Mouse (Mus musculus): Measurements from ENCODE around the gene Ddo. TPM values are rescaled to one million over a fixed set of nuclear protein-coding genes. Genes with fewer than 3 reads are reported as not detected.

Ddo gene
- polyA plus RNA-seq, 1 experiment from 2014 or later: 10.7 TPM

DNA sequence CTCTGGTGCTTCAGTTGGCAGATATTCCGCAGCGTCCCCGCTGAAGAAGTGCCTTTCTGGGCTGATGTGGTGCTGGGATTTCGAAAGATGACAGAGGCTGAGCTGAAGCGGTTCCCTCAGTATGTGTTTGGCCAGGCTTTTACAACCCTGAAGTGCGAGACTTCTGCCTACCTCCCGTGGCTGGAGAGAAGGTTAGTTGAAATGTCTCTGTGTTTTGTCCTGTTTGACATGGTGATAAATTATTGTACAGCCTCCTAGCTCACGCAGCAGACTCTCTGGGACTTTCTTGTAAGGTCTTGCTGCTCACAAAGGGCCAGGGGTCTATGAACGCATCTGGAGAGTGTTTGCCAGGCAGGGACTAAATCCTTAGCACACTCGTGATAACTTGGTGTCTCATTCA is 7.5 kb downstream of the Ddo start:
- H3K9me3 ChIP-seq: no peaks in the 10 kb centered on the region
- H3K4me3 ChIP-seq: no peak overlapping the region
- WGBS: 21% methylated on average over 10 of the region's 10 CpGs
- peak overlapping the region; percentile 16; the same call in 1 of the 2 replicates for H3K4me2 ChIP-seq
- peak overlapping the region; percentile 62 for H3K27ac ChIP-seq (replicated peaks)
- H3K36me3 ChIP-seq: no peaks in the 10 kb centered on the region
- H3K27me3 ChIP-seq (replicated peaks): no peaks in the 10 kb centered on the region
- peak overlapping the region; percentile 44; the same call in 1 of the 2 replicates for H3K9ac ChIP-seq
- peaks cover 39% of the 10 kb centered on the region for H3K4me1 ChIP-seq
- ATAC-seq (ENCODE audit: extremely low read depth, insufficient number of reproducible peaks, low FRiP score, low TSS enrichment): no peak

- no peak for ATAC-seq (ENCODE audit: extremely low read depth, insufficient number of reproducible peaks, low FRiP score, low TSS enrichment)
- H3K9me3 ChIP-seq: no peaks in the 10 kb centered on the region
- no peaks in the 10 kb centered on the region for H3K36me3 ChIP-seq
- no peak overlapping the region for H3K4me3 ChIP-seq
- H3K27ac ChIP-seq (replicated peaks): peak overlapping the region; percentile 53
- peak overlapping the region; percentile 41; the same call in 1 of the 2 replicates for H3K9ac ChIP-seq
- WGBS: 60% methylated on average over 7 of the region's 7 CpGs
- no peaks in the 10 kb centered on the region for H3K27me3 ChIP-seq (replicated peaks)
- peaks cover 39% of the 10 kb centered on the region for H3K4me1 ChIP-seq
- no peak overlapping the region for H3K4me2 ChIP-seq
Measured at GRCm38 (mm10) chr10:40638276-40638675, 8.5 kb downstream of the Ddo start.

DNA sequence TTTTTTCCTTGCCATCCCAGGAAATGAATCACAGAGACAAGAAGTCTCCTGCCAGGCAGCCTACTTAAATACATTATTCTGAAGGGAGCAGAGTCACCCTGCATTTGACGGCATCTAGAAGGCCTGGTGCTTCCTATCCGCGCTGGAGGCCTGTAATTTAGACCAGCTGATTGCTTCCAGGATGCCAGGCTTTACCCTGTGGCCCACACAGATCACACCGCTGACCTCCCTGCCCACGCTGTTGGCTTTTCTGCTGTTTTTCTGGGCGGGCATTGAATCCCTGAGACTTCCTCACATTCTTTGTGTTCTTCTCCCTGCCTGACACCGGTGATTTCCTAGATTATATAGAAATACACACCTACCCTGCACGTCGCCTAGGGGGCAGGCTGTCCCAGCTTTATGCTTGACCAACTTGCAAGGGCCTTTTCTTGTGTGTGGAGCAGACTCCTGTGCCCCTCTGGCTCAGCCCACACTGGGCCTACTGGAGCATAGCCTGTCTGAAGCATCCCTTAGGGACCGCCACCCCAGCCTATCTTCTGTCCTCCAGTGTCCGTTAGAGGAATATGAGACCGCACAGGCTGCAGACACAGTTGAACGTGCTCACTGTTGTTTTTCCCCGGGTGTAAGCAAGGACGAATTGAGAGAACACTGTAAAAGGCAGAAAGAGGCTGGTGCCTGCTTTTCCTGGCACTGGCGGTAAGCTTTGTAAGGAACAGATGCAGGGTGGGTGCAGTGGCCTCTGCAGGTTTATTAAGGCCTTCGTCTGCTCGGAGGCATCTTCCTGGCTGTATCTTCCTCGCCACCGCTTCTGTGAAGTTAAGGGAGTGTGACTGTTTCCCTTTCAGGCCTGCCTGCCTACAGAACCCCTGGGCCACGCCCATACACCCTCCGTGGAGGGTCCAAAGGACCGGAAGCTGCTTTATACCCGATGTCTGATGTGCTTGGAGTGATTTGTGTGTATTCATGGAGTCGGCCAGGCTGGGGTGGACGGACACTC is 9.3 kb downstream of the Ddo start:
- H3K9me3 ChIP-seq: no peaks in the 10 kb centered on the region
- WGBS: 68% methylated on average over 26 of the region's 26 CpGs
- H3K9ac ChIP-seq: 0 out of 2 replicates have a peak overlapping the region, but pooled peaks have one; percentile 41
- H3K4me3 ChIP-seq: no peak overlapping the region
- H3K4me1 ChIP-seq: peaks cover 39% of the 10 kb centered on the region
- H3K27me3 ChIP-seq (replicated peaks): no peaks in the 10 kb centered on the region
- H3K36me3 ChIP-seq: no peaks in the 10 kb centered on the region
- no peak overlapping the region for H3K4me2 ChIP-seq
- ATAC-seq (ENCODE audit: extremely low read depth, insufficient number of reproducible peaks, low FRiP score, low TSS enrichment): no peak
- H3K27ac ChIP-seq (replicated peaks): no peak overlapping the region; the same call in 1 of the 2 replicates

- 83% methylated on average over 4 of the region's 4 CpGs for WGBS
- H3K27me3 ChIP-seq (replicated peaks): no peaks in the 10 kb centered on the region
- H3K9me3 ChIP-seq: no peaks in the 10 kb centered on the region
- H3K4me2 ChIP-seq: no peak overlapping the region
- H3K4me1 ChIP-seq: peaks cover 36% of the 10 kb centered on the region
- no peak overlapping the region for H3K9ac ChIP-seq
- ATAC-seq (ENCODE audit: extremely low read depth, insufficient number of reproducible peaks, low FRiP score, low TSS enrichment): no peak
- no peak overlapping the region for H3K4me3 ChIP-seq
- H3K36me3 ChIP-seq: no peaks in the 10 kb centered on the region
- no peak overlapping the region for H3K27ac ChIP-seq (replicated peaks)
Measured at GRCm38 (mm10) chr10:40640406-40640805, 10.6 kb downstream of the Ddo start.

DNA sequence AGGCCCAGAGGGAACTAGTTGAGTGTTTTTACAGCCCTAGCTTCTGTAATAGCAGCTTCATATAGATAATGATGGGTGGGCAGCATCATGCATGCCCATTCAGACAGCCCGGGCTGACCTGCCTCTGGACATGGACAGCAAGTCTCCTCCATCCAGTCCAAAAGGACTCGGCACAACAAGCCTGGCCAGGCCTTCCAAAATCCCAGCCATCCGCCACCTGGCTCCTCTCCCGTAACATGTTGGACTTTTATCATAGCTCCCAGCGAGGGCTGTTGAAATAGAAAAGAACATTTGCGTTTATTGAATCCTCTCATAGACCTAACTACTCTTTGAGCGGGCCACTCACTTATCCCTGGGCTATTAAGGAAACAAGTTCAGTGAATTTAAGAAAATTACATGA is 12.1 kb downstream of the Ddo start:
- H3K4me1 ChIP-seq: peaks cover 28% of the 10 kb centered on the region
- H3K36me3 ChIP-seq: no peaks in the 10 kb centered on the region
- no peak for ATAC-seq (ENCODE audit: extremely low read depth, insufficient number of reproducible peaks, low FRiP score, low TSS enrichment)
- H3K9me3 ChIP-seq: no peaks in the 10 kb centered on the region
- no peaks in the 10 kb centered on the region for H3K27me3 ChIP-seq (replicated peaks)
- H3K4me3 ChIP-seq: no peak overlapping the region
- no peak overlapping the region for H3K27ac ChIP-seq (replicated peaks)
- WGBS: 86% methylated on average over 7 of the region's 7 CpGs
- H3K4me2 ChIP-seq: no peak overlapping the region
- no peak overlapping the region for H3K9ac ChIP-seq

DNA sequence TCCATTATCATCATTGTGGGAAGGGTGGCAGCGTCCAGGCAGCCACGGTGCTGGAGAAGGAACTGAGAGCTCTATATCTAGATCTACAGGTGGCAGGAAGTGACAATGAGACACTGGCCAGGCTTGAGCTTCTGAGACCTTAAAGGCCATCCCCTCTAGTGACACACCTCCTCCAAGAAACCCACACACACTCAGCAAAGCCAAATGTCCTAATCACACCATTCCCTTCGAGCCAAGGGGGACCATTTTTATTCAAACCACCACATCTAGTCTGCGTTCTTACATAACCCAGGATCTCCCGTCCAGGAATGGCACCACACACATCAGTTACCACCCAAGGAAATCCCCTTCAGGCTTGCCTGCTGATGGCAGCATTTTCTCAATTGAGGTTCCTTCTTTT is 13.3 kb downstream of the Ddo start:
- no peaks in the 10 kb centered on the region for H3K9me3 ChIP-seq
- H3K27ac ChIP-seq (replicated peaks): no peak overlapping the region
- 70% methylated on average over 5 of the region's 5 CpGs for WGBS
- no peak for ATAC-seq (ENCODE audit: extremely low read depth, insufficient number of reproducible peaks, low FRiP score, low TSS enrichment)
- peaks cover 18% of the 10 kb centered on the region for H3K4me1 ChIP-seq
- H3K36me3 ChIP-seq: no peaks in the 10 kb centered on the region
- H3K27me3 ChIP-seq (replicated peaks): no peaks in the 10 kb centered on the region
- no peak overlapping the region for H3K4me2 ChIP-seq
- no peak overlapping the region for H3K4me3 ChIP-seq
- no peak overlapping the region for H3K9ac ChIP-seq

DNA sequence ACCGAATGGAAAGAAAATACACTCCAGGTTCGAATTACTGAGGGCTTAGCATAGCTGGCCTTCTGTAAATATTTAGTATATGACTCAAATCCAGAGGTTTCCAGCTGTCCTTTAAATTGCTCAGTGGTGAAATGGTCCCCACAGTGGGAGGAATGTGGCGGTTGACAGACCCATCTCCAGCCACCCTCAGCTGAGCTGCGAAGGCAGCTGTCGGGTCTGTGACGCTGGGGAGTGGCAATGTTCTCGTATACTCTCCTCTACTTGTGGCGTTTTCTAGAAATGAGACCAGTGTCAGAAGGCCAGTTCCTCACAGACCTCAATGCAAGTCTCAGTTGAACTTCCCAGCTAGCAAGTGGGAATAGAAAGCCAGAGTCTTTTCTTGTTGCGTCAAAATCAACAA is 14.6 kb downstream of the Ddo start:
- no peaks in the 10 kb centered on the region for H3K9me3 ChIP-seq
- H3K27ac ChIP-seq (replicated peaks): no peak overlapping the region
- H3K4me2 ChIP-seq: no peak overlapping the region
- no peak for ATAC-seq (ENCODE audit: extremely low read depth, insufficient number of reproducible peaks, low FRiP score, low TSS enrichment)
- no peaks in the 10 kb centered on the region for H3K27me3 ChIP-seq (replicated peaks)
- H3K4me3 ChIP-seq: no peak overlapping the region
- no peaks in the 10 kb centered on the region for H3K36me3 ChIP-seq
- H3K4me1 ChIP-seq: 0 out of 2 replicates have a peak, but pooled peaks cover 5% of the 10 kb centered on the region
- no peak overlapping the region for H3K9ac ChIP-seq
- WGBS: 49% methylated on average over 9 of the region's 9 CpGs

DNA sequence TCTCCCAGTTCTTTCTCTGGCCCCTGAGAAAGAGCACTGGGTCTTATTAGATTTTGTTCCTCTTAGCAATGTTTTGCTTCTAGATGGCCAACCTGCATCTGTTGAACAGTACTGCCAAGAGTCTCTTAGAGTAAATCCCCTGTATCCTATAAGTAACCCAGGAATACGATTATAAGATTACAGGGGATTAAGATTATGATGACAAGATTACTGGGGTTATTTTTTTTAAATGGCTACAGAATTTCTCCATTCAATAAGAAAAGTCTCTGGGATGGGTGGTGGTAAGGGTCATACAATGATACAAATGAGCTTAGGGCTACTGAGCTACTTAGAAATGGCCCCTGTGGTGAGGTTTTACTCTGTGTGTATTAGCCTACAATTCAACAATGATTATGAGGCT is 15.5 kb downstream of the Ddo start:
- Histone ChIP-seq H3K27ac (replicated peaks) (no peak overlapping the region), H3K9ac (no peak overlapping the region), H3K9me3 (no peaks in the 10 kb centered on the region), H3K27me3 (replicated peaks) (no peaks in the 10 kb centered on the region), H3K4me2 (no peak overlapping the region), H3K4me3 (no peak overlapping the region), H3K36me3 (no peaks in the 10 kb centered on the region), H3K4me1 (0 out of 2 replicates have a peak, but pooled peaks cover 5% of the 10 kb centered on the region)
- no peak for ATAC-seq (ENCODE audit: extremely low read depth, insufficient number of reproducible peaks, low FRiP score, low TSS enrichment)
- 75% methylated on average over 1 of the region's 1 CpGs for WGBS

GRCm38 (mm10) chr10:40648776-40649175 is 19.0 kb downstream of the Ddo start:
- Histone ChIP-seq H3K4me3 (no peak overlapping the region), H3K4me1 (0 out of 2 replicates have a peak, but pooled peaks cover 5% of the 10 kb centered on the region), H3K9ac (no peak overlapping the region), H3K9me3 (no peaks in the 10 kb centered on the region), H3K36me3 (no peaks in the 10 kb centered on the region), H3K27me3 (replicated peaks) (no peaks in the 10 kb centered on the region), H3K4me2 (no peak overlapping the region), H3K27ac (replicated peaks) (no peak overlapping the region)
- no peak for ATAC-seq (ENCODE audit: extremely low read depth, insufficient number of reproducible peaks, low FRiP score, low TSS enrichment)
- 78% methylated on average over 12 of the region's 12 CpGs for WGBS

DNA sequence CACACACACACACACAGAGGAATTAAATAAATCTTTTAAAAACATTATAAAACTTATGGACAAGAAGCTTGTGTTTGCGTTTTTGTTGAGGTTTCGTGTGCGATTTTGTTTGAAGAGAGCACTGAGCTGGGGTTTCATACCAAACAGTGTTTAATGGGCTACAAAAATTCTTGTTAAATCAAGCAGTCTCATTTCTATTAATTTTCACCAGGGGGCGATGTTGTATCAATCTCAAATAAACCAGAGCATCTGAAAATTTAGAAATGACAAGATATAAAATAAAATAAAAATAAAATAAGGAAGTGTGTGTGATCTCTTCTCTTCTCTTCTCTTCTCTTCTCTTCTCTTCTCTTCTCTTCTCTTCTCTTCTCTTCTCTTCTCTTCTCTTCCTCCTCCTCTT is 19.8 kb downstream of the Ddo start:
- 27% methylated on average over 4 of the region's 4 CpGs for WGBS
- Histone ChIP-seq H3K4me2 (no peak overlapping the region), H3K27ac (replicated peaks) (no peak overlapping the region), H3K4me3 (no peak overlapping the region), H3K4me1 (no peaks in the 10 kb centered on the region), H3K9me3 (no peaks in the 10 kb centered on the region), H3K27me3 (replicated peaks) (no peaks in the 10 kb centered on the region), H3K36me3 (no peaks in the 10 kb centered on the region), H3K9ac (no peak overlapping the region)
- no peak for ATAC-seq (ENCODE audit: extremely low read depth, insufficient number of reproducible peaks, low FRiP score, low TSS enrichment)

GRCm38 (mm10) chr10:40651676-40652075 is 21.9 kb downstream of the Ddo start:
- no peak overlapping the region for H3K27ac ChIP-seq (replicated peaks)
- whole genome bisulfite sequencing: 58% methylated on average over 2 of the region's 2 CpGs

GRCm38 (mm10) chr10:40665270-40665669 is 35.5 kb downstream of the Ddo start:
- Histone ChIP-seq H3K36me3 (no peaks in the 10 kb centered on the region), H3K4me3 (no peak overlapping the region), H3K27ac (replicated peaks) (no peak overlapping the region), H3K4me1 (no peaks in the 10 kb centered on the region), H3K27me3 (replicated peaks) (no peaks in the 10 kb centered on the region), H3K4me2 (no peak overlapping the region), H3K9ac (no peak overlapping the region), H3K9me3 (no peaks in the 10 kb centered on the region)
- ATAC-seq (ENCODE audit: extremely low read depth, insufficient number of reproducible peaks, low FRiP score, low TSS enrichment): no peak
- WGBS: 74% methylated on average over 3 of the region's 3 CpGs

More at GRCm38 (mm10) chr10:40651676-40652075, 21.9 kb downstream of the Ddo start:
- Histone ChIP-seq H3K4me1 (no peaks in the 10 kb centered on the region), H3K4me3 (no peak overlapping the region), H3K9ac (no peak overlapping the region), H3K36me3 (no peaks in the 10 kb centered on the region), H3K4me2 (no peak overlapping the region), H3K9me3 (no peaks in the 10 kb centered on the region), H3K27me3 (replicated peaks) (no peaks in the 10 kb centered on the region)
- ATAC-seq (ENCODE audit: extremely low read depth, insufficient number of reproducible peaks, low FRiP score, low TSS enrichment): no peak

Measured in heart, embryonic 13.5 days (tissue).